Mouse (Mus musculus): Measurements from ENCODE around the gene Selplg. TPM values are rescaled to one million over a fixed set of nuclear protein-coding genes. Genes with fewer than 3 reads are reported as not detected.

Gene Selplg
- polyA plus RNA-seq (2012; rRNA removed; ENCODE audit: low replicate concordance), result 31.6 and 49.3 TPM in 2 replicates

DNA sequence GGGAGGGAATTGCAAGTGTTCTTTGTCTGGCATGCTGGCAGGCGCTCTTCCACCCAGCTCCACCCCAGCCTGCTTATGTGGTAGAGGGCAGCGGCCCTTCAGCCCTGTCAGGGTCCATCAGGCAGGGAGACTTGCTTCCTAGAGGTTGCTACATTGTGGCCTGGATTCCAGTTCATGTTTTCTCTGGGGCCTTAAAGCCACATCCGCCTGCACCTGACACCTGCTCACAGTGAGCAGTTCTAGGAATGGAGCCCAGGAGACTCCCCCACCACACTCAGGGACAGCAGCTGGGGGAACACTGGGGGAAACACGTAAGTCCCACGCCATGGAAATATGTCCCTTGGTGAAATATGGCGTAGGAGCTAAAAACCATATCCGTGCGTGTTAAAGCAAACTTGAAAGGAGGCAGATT is at the start of gene Selplg:
Gene Selplg, minus strand, starts transcription at position 155 of the 412 bp plus-strand sequence.

DNA sequence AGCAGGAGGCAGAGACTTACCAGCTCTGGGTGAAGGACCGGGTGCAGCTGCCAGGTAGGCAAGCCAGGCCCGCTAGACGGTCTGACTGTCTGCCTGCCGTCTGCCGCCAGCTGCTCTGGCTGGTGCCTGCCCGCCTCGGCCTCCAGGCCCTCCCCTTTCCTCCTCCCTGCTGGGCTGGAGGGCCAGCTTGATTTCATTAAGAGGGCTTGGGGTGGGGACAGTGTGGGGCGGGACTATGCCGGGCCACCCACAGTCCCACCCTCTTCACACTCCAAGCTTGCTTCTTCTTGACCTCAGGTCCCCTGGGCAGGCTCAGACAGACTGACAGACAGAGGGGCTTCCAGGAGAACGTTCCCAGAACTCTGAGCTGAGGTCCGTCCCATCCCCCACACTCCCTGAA is 32.2 kb downstream of the Selplg start, which contains the start of gene Tmem119:
Gene Tmem119, minus strand, starts transcription at position 237 of the 400 bp plus-strand sequence.

DNA sequence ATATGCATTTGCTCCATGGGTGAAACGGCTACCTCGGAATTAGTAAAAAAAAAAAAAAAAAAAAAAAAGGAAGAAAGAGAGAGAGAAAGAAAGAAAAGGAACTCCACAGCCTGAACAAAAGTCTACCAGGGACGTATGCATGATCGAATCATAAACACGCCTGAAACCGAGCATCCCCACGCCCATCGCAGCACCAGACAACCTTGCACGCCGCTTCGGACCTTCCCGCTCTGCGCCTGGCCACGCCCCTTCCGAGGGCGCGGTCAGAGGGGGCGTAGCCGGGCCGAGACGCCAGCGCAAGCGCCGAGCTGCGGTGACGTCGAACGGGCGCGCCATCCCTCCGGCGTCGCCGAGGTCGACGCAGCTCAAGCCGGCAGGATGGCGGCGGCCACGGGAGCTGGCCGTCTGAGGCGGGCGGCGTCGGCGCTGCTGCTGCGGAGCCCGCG is 60.0 kb downstream of the Selplg start, which contains the start of the genes Sart3 and Iscu:
Gene Sart3, minus strand, starts transcription at position 61 of the 446 bp plus-strand sequence.
Gene Iscu, plus strand, starts transcription at position 299 of the 446 bp plus-strand sequence.

Other genes starting within 250 kb of the Selplg start
- 123 and 313 TPM in 2 replicates for gene Cmklr1, start 182.2 kb downstream of the Selplg start, polyA plus RNA-seq (2012; rRNA removed; ENCODE audit: low replicate concordance)
- not detected in 2 replicates for gene 1700069L16Rik, start 107.9 kb downstream of the Selplg start, polyA plus RNA-seq (2012; rRNA removed; ENCODE audit: low replicate concordance)
- 7.4 and 9.3 TPM in 2 replicates for gene Ficd, start 96.8 kb downstream of the Selplg start, polyA plus RNA-seq (2012; rRNA removed; ENCODE audit: low replicate concordance)
- 11.8 and 34.5 TPM in 2 replicates for gene Sart3, start 60.1 kb downstream of the Selplg start, polyA plus RNA-seq (2012; rRNA removed; ENCODE audit: low replicate concordance)
- gene Iscu, start 59.9 kb downstream of the Selplg start, polyA plus RNA-seq (2012; rRNA removed; ENCODE audit: low replicate concordance), result 158 and 284 TPM in 2 replicates
- 19.5 and 149 TPM in 2 replicates for gene Tmem119, start 32.1 kb downstream of the Selplg start, polyA plus RNA-seq (2012; rRNA removed; ENCODE audit: low replicate concordance)
- gene Coro1c, start 76.1 kb upstream of the Selplg start, polyA plus RNA-seq (2012; rRNA removed; ENCODE audit: low replicate concordance), result 85.5 and 112 TPM in 2 replicates
- gene Ssh1, start 161.2 kb upstream of the Selplg start, polyA plus RNA-seq (2012; rRNA removed; ENCODE audit: low replicate concordance), result 13.9 and 23.9 TPM in 2 replicates
- 0.30 TPM in 1 of 2 replicates, not detected in the other for gene Dao, start 171.1 kb upstream of the Selplg start, polyA plus RNA-seq (2012; rRNA removed; ENCODE audit: low replicate concordance)
- gene Usp30, start 232.8 kb upstream of the Selplg start, polyA plus RNA-seq (2012; rRNA removed; ENCODE audit: low replicate concordance), result 28.9 and 32.0 TPM in 2 replicates